Mouse (Mus musculus) small intestine, adult 2 months (tissue): ENCODE measurements at regions not wholly inside any gene's neighbourhood (a gene's known extent, or its start where the extent isn't known, plus 50 kb on each side); places are given as distances from the start of the nearest gene placed in this dataset.

Source experiments
- CTCF ChIP-seq: fragments of 200-500 bp; IDR thresholded peaks from 2 replicates; pipeline ENCODE4 v1.5.1; 2012; ENCODE audit warnings: low read depth, mild to moderate bottlenecking, control low read depth, inconsistent platforms, low read length, moderate library complexity, mixed read lengths; ENCODE audit not compliant: insufficient replicate concordance, insufficient read length; ENCODE audit errors: extremely low read depth
- POLR2A ChIP-seq: fragments of 200-500 bp; IDR thresholded peaks from 2 replicates; pipeline ENCODE4 v1.6.1; 2012; ENCODE audit warnings: low read depth, mild to moderate bottlenecking, control low read depth, inconsistent platforms, low read length, moderate library complexity

GRCm38 (mm10) chr9:17675519-17675918, 616.4 kb upstream of the Chordc1 start:
- TF ChIP-seq CTCF: no peak
- no peak for TF ChIP-seq POLR2A
